Mouse (Mus musculus) lung, postnatal 4 days (tissue): ENCODE results near the gene St5.

ENCODE experiments used
- DNase-seq, 2 experiments: peaks; one replicate each; pipeline ENCODE4 v3.0.0; 2021

St5 gene

GRCm38 (mm10) chr7:109606994-109607610 is 96.3 kb downstream of the St5 start:
- DNase-seq, result no peak

DNA sequence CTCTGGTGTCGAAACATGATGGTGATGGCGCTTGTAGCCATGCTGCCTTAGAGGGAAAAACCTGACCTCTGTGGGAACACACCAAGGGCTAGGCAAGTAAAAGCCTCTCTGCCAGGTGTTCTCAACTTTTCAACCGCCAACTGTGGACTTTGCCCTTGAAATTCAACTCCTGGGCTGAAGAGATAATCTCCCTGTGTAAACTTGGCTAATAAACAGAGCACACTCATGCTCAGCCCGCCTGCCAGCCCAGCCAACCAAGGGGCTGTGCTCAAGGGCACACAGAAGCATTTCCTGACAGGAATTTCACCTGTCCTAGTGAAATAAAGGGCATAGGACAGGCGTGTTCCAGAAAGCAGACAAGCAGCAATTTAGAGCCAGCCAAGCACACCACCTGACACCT is 100.8 kb downstream of the St5 start:
- DNase-seq, result peak in 1 of 2 experiments; percentile 76

DNA sequence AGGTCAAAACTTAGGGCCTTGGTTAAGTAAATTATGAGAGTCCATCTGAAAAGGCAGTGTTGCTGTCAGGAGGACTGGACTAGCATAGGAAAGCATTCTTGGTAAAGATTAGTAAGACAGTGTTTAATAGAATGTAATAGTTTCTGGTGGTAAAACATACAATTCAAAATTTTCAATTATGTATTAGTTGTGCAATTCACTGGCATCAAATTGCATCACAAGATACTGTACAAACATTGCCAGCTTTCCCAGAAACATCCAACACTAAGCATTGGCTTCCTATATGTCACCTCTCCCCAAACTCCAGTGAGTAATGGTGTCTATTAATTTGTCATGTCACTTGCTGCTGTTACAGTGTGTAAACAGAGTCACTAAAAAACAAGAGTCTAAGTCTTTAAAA is 101.4 kb downstream of the St5 start:
- no peak for DNase-seq

DNA sequence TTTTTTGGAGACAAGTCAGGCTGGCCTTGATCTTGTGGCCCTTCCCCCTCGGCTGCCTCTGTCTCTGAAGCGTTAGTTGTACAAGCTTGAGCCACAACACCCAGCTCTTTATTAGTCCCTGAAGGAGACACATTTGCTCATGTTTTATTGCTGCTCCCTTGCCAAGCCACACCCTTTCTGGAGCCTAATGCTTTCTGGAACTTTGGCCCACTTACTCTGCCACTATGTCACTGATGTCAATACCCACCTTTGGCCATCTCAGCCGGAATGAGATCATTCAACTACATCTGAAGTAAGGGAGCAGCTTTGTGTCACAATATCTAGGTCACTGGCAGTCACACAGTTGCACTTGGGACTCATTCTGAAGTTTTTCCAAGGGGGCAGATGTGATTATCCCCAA is 102.7 kb downstream of the St5 start:
- DNase-seq, result peak; percentile 55 to 59

- DNase-seq, result no peak
Measured at GRCm38 (mm10) chr7:109599998-109600397, 103.4 kb downstream of the St5 start.

- no peak for DNase-seq
Measured at GRCm38 (mm10) chr7:109594845-109595531, 108.4 kb downstream of the St5 start.

- no peak for DNase-seq
Measured at GRCm38 (mm10) chr7:109593992-109594391, 109.4 kb downstream of the St5 start.

GRCm38 (mm10) chr7:109592184-109592583 is 111.2 kb downstream of the St5 start:
- DNase-seq, result peak; percentile 56 to 70

- DNase-seq, result no peak
Measured at GRCm38 (mm10) chr7:109590576-109590975, 112.8 kb downstream of the St5 start.

- DNase-seq, result no peak
Measured at GRCm38 (mm10) chr7:109588990-109589389, 114.4 kb downstream of the St5 start.

DNA sequence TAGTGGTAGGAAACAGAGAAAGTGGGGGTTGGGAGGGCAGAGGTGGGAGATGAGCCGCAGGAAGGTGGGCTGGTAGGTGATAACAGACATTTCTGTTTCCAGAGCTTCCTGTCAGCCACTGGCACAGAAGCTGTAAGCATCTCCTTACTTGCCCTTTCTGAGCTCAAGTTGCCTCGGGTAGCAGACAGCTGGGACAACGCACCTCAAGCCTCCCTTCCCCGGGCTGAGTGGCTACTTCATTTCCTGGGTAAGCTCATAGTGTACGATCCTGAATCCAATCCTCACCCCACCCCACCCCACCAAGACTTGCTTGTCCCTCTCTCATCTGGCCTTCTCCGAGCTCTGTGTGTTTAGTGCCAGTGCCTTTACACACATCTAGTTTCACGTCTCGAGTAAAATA is 115.3 kb downstream of the St5 start:
- no peak for DNase-seq

GRCm38 (mm10) chr7:109584467-109584866 is 118.9 kb downstream of the St5 start:
- peak in 1 of 2 experiments; percentile 56 for DNase-seq

- peak; percentile 58 to 79 for DNase-seq
Measured at GRCm38 (mm10) chr7:109580489-109580888, 122.9 kb downstream of the St5 start.

DNA sequence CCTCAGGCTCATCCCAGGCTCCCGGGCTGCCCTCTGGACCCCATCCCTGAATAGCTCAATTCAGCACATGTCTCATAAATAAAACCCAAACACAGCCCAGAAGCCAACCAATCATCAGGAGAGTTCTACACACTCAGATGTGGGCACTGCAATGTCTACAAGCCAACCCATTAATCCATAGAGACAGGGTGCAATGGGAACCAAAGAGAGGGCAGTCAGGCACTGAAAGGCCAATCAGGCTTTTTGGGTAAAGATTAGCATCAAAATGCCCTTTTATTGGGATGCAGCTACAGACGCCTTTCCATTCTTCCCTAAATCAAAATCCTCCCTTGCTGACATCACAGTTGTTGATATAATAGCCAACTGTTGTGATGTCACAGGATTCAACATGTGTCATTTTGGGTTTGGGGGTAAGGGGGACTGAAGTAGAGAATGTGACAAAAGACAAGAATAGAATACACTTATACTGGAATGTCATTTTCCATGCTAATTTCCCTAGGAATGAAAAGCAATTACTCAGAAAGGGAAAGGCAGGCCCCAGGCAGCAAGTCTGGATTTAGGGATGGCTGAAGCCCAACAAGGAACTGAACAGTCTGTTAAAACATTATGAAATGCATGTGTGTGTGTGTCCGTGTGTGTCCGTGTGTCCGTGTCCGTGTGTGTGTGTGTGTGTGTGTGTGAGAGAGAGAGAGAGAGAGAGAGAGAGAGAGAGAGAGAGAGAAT is 123.7 kb downstream of the St5 start:
- DNase-seq, result no peak

DNA sequence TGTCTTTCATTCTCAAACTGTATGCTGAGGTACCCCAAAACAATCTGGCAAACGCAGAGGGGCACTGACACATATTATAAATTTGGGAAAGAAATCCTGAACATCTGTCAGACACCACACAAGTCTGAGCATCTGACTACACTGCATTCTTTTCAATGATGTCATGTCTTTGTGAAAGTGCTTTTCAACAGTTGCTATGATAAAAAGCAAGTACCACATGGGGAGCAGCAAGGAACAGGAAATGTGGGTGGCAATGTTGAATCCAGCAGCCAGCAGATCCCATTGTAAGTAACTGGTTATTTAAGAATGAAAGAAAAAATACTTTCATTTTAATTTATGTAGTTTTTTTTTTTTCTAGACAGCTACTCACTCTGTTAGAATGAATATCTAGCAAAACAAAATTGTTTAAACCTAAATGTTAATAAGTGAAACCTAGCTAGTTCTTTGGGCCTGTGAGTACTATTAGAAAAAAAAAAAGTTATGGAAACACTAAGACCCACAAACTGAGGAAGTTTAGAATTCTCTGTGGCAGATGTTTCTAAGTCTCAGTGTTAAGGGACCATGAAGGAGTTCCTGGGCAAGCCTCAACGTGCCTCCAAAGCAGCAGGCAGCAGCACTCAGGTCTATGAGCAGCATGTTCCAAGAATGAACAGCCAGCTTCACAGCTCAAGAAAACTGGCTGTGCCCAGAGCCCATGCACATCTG is 124.4 kb downstream of the St5 start:
- DNase-seq, result no peak

GRCm38 (mm10) chr7:109576321-109577314 is 126.8 kb downstream of the St5 start:
- DNase-seq, result peak in 1 of 2 experiments; percentile 66

DNA sequence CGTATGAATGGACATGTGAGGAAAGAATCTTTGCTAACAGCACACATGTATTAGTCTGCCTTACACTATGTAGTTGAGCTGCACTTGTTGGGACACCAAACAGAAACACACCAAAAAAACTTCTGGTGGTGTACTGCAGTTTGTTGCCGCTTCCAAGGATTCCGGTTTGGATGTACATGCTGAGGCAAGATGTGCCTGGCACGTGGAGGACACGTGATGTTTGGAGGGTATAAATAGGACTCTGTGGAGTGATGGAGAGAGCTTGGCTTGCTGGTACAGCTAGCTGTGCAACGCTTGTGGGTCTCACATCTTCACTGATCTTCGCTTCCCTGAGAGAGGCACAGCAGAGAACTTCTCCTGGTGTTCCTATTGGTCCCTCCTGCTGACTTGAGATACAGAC is 129.2 kb downstream of the St5 start:
- no peak for DNase-seq

DNA sequence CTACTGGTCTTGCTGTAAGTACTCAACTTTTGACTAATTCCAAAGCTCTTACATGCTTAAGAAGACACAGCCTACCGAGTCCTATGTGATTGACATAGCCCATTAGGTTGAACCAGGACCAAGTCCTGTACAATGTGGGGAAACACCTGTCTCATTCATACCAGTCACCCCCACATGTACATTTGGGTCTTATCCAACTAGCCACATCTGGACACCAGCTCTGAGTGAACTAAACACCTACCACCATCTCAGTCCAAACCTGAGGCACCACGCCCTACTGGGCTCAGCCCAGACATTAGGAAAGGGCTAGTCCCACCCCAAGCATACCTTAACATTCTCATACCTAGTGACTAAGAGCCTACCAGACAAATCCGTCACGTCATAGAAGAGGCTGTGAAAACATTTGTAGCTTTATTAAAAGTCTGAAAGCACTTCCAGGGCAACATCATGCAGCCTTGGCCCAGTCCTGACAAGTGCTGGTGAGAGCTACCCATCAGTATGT is 135.0 kb downstream of the St5 start:
- DNase-seq, result no peak

- no peak for DNase-seq
Measured at GRCm38 (mm10) chr7:109566841-109567768, 136.3 kb downstream of the St5 start.

- no peak for DNase-seq
Measured at GRCm38 (mm10) chr7:109566327-109566726, 137.1 kb downstream of the St5 start.
